Mouse (Mus musculus) left cerebral cortex, postnatal 14 days (tissue): Measurements from ENCODE around the gene Vmn2r45. TPM values are rescaled to one million over a fixed set of nuclear protein-coding genes. Genes with fewer than 3 reads are reported as not detected.
"Not testable (repeated sequence)": the region's sequence is repeated elsewhere in the genome, so short reads cannot be mapped to it uniquely, and the experiment has no call there.

Experiments
- DNase-seq, 2 experiments: peaks; one replicate each; pipeline ENCODE4 v3.0.0; 2021 to 2022; ENCODE audit warnings: low spot score in 2 of 2, mixed read lengths in 1 of 2
- intact Hi-C: fragments of 180-260 bp; cut with DNase I; formaldehyde crosslinking; loops from one replicate; pipeline ENCODE4 v1.15.1; 2025
- long read RNA-seq, 2 experiments: library from polyadenylated mRNA; stranded (forward); transcript quantifications; one replicate each; pipeline ENCODE4 v2.0.0; 2021
- total RNA-seq, 2 experiments: library from RNA; stranded (reverse); gene quantifications; 2 replicates each; pipeline ENCODE4 v1.2.3; 2021

Gene Vmn2r45
- total RNA-seq, result not detected
- long read RNA-seq, experiment 1, result 0 reads
- long read RNA-seq, experiment 2, result 0 reads

DNA sequence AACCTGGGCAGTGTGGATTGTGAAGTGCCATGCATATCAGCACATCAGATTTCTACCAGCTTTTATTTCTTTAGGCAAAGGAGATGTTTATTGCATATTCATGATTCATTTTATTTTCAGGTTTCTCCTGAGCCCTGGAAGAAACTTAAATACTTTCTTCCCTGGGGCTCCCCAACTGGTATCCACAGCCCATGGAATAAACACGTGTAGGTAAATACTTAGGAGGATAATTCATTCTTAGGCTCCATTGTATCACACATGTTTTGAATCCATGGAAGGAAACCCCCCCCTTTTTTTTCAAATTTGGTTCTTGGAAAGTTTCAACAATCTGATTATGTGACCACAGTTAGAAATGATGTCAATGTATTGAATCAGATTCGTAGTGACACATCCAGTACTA, at the start of gene Vmn2r45:
Gene Vmn2r45, minus strand, starts transcription at position 101 of the 400 bp plus-strand sequence.
- intact Hi-C loops, DNase-seq: not testable (repeated sequence)

Other genes starting within 250 kb of the Vmn2r45 start
- gene Vmn2r43, start 228.5 kb downstream of the Vmn2r45 start, total RNA-seq, result not detected
- not detected for gene Vmn2r44, start 105.7 kb downstream of the Vmn2r45 start, total RNA-seq